Mouse (Mus musculus) MN1 (cell line): ENCODE measurements around the gene Bcl2.

ENCODE experiments used
- DNase-seq: peaks from one replicate; pipeline ENCODE4 v3.0.0-alpha.2; 2016; ENCODE audit warnings: low spot score

Gene Bcl2

DNA sequence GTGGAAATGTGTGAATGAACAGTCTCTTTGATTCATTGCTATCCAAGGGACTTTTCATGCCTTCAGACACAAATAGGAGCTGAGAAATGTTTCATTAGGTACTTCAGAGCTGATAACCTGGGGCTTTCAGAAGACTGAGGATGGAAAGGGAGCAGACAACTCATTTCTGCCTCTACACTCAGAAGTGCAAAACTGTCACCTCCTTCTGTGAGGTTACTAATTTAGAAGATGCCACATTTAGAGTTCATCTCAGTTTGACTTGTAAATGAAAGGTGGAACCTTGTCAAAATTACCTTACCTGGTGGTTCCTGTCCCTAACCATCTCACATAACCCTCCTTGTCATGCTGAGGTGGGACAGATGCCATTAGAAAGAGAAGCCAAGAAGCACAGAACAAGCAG lies 128.7 kb downstream of the Bcl2 start:
- DNase-seq: no peak

DNA sequence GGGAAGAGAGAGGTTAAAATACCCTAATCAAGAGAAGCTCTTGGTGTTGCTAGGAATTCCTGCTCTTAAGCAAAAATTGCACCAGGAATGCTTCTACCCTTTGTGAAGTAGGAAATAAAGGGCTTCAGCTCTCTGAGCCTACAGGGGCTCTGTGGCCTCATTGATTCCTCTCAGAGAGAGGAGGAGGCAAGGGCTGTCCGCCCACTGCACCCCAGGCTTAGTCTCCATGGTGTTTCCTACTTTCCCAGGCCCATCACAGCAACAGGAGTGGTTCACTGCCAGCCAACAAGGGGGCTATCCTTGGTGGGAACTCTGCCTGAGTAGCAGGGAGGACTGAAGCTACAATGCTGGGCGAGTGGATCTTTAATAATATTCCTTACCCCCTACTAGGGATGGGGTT lies 129.2 kb downstream of the Bcl2 start:
- DNase-seq: no peak

DNA sequence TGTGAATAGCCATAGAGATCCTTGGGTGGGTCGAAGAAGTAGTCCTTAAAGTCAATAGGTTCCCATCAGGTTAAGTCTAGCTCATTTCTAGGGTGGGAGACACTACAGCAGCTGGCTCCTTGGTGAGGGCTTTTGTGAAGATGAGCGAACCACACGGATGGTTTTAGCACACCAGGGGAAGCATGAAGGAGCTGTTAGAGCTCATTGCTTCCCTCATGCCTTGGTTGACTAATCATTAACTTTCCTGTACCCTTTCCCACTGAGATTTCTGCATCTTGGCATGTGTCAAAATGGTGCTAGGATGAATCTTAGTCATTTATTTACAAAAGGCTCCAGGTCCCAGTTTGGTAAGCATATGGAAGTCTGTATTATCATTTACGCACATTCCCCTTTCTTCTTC lies 129.8 kb downstream of the Bcl2 start:
- DNase-seq: no peak

DNA sequence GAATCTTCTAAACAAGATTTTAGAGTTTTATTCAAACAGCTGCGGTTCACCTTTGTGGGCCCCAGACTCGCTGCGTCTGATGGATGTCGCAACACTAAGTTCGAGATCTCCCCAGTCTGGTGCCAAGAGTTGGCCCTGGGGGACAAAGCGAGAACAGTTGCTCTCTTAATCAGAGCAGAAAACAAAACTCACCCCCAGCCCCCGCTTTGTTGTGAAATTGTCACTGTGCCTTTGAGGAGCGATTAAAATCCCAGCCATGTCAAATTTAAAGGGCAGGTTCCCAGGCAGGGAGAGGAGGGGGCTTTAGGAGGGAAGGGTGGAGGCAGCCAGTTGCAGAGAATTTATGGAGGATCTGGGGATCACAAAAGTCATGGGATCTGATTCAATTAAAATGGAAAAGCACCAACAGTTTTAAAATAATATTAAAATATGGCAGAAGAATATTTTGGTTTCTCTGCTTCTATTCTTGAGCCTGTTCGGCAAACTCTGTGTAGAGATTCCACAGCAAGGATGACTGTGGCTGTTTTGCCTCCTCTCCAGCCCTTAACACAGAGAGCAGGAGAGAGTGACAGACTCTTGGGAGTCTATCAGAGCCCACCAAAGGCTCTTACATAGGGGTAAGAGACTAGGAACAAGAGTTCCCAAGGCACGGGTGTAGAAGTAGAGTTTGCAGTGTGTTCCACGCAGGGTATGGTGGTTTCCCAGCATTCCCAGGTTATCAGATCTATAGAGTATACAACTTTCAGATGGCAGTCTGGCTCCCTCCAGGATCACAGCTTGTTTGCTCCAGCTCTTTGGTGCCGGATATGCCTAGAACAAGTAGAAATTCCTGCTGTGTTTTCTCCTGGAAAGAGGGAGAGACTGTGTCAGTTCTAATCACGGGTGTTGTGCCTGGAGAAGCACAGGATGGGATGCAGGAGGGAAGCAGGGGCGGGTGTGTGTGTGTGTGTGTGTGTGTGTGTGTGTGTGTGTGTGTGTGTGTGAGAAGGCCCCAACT lies 130.5 kb downstream of the Bcl2 start:
- no peak for DNase-seq

DNA sequence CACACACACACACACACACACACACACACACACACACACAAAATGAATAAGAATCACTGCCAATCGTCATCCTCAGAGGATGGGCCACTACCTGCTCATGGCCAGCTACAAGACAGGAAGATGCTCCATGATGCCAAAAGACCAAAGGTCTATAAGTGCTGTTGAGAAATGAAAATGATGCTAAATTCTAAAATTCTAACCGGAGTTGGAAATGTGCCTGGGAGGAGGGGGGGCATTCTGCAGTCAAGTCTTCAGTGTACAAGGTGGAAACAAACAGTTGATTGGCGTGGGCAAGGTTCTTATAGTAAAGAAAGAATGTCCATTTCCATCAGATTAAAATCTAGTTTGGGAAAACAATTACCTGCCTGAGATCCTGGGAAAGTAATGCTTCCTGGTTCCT lies 131.3 kb downstream of the Bcl2 start:
- DNase-seq: no peak

DNA sequence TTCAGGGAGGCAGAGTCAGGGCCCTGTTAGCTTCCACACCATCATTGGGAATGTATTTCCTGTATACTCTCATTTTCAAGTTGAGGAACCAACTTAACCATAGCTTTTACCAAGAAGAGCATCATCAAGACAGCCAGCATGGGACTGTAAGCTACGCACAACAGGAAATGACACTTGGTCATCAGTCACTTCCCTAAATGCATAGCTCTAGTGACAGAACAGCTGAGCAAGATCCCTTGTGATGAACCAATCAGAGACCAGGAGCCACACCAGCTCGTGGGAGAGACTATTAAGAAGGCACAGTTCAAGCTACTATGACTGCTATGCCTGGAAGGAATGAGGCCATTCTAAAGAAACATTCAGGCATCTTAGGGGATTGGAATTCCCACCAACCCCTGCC lies 132.3 kb downstream of the Bcl2 start:
- DNase-seq: no peak

DNA sequence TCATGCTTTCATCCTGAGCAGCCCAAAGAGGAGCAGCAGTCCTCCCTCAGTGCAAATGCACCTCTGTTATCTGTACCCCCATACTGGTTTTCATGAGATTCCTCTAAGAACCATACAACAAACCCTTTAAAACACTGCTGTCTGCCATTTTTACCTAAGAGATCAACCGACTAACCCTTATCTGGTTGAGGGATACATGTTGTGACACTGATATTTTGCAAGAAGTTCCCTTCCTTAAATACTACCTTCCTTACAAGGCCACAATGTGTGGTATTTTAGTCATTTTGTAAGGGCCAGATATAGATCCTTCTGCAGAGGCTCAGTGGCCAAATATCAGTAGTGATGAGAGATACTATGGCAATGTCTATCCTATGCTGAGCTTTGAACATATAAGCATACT lies 134.3 kb downstream of the Bcl2 start:
- DNase-seq: no peak

DNA sequence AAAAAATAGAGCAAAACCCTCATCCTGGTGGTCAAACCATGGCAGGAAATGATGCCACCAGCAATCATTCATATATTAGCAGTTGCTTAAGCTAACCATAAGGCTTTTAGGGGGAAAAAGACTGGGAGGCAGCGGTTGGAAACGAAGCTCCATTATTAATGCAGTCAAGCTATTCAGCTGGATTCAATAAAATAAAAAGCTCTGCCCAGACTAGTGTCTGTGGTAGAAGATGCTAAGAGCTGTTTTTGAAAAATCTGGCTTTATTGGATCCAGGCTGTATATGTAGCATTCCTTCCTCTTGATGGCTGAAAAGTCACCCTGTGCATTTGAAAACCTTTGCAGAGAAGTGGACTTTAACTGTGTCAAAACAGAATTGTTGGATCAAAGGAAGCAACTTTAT lies 141.6 kb downstream of the Bcl2 start:
- DNase-seq: no peak

DNA sequence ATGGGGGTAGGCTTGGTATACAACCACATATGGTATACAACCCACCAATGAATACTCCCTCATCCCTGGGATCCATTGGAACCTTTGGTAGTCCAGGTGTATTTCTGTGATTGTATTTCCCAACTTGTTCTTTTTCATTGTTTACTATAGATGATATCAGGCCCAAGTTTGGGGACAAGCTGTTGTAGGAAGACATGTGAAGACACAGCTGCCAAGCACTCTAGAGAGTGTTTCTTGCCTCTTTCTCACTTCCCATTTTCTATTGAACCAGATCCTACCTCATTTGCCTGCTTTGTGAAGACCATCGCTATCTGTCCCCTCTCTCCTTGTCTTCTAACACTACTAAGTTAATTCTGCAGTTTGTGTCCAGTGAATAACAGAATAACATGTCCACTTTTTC lies 143.2 kb downstream of the Bcl2 start:
- DNase-seq: no peak

DNA sequence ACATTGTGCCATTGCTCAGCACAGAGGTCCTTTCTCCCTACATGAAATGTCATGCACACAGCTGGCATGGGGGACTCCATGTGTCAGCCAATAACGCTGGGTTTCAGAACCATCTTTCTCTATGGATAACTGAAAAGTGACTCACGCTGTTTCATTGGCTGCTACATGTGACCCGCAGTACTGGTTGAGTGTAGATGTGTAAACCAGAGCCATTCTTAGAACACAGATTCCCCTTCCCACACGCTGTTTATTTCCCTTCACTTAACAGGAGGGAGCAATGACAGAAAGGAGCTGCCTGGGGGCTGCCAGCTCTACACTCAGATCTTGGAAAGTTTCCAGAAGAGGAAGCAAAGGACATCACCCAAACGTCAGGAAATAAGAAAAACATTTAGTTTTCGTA lies 143.7 kb downstream of the Bcl2 start:
- DNase-seq: no peak

DNA sequence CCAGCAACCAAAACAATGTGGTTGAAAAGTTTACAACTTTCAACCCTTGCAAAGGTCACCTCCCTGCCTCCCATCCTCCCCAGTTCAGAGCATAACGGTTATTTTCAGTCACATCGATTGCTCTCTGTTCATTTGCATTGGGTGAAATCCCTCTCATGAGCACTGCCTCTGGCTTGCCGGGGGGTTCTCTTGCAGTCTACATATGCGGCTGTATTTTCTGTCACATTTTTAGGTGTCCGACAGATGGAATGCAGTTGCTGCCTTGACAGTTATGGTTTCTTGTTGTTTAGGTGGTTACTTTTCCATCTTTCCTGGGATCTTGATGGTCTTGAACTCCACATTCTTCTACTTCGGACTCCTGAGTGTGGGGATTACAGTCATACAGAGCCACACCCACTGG lies 144.4 kb downstream of the Bcl2 start:
- no peak for DNase-seq

DNA sequence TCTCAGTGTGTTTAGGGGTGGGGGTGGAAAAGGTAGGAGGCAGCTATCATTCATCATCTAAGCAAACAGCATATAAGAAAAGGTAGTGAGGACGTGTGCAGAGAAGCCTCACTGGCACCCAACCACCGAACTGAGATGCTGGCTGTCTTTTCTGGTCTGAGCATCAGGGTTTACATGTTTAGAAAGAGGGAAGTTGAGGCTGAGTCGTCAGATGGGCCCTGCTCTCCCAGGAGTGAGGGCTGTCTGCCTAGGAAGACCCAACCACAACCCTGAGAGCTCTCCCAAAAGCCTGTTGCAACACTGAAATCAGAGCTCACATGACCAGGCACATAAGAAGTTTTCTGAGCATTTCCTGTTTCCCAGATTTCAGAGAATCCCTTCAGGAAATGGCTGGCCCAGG lies 145.2 kb downstream of the Bcl2 start:
- DNase-seq: no peak

DNA sequence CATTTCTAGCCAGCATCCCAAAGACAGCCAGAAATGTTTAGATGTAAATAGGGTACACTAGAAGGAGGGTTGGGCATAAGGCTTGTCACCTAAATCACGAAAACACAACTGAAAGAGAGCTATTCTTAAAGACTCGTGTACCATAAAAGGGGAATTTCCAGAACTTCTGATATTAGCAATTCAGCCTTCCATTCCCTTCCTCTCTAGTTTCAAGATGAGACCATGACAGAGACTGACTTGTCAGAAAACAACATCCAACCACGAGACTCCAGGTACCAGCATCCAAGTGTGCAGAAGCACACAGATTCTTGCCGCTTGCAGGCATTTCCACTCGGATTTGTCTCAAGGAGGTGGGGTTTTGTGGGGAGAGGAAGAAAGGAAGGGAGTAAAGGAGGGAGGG lies 146.6 kb downstream of the Bcl2 start:
- no peak for DNase-seq

DNA sequence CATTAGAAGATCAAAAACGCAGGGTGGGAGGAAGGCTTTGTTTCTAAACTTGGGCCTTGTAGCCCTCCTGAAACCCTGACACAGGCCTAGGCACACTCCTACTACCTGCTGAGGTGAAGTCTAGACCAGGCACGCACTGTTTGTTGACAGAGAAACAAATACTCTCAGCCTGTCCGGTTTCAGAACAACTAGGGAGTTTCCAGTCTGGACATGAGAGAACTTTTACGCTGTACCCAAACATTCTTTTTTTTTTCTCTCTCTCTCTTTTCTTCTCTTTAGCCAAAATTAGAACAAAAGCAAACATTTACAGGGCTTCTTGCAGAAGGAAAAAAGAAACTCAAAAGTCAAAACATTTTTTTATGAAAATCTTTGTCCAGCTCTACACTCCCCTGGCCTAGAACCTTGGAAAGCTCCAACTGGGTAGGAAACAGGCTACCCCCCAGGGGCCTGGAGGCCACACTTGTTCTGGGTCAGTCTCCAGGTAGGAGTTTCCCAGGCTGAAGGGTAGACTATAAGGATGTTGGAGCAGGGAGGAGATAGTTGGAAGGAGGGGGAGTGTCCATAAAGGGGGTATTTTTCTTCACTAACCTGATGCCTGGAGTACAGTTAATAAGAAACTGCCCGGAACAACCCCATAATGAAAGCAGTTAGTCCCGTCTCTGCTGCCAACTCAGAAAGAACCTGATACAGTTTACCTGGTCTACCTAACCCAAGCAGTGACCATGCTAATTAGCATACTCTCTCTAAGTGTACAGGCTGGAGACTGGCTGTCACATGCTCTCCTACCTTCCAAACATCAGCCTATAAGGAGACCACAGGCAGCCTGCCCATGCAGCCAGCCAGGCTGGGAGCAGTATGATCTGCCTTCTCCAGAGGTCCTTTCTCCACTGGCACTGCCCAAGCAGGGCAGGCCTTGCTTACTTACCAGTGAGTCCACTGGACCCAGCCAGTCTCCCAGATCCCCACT lies 147.7 kb downstream of the Bcl2 start:
- no peak for DNase-seq

DNA sequence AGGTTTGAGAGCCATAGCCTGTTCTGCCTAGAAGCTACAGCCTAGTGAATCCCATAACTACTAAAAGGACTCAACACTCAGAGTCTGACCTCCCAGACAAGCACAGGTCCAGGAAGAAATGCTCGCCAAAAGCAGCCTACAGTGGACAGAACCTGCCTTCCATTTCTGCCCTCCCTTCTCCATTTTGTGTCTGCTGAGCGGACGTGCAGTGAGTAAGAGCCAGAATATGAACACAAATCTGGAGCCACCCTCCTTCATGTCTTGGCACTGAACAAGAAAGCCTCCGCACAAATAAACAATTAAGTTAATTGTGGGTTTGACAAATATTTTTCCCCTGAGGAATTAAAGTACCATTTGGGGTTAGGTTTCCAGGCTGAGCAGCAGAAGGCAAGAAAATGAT lies 148.8 kb downstream of the Bcl2 start:
- DNase-seq: no peak

DNA sequence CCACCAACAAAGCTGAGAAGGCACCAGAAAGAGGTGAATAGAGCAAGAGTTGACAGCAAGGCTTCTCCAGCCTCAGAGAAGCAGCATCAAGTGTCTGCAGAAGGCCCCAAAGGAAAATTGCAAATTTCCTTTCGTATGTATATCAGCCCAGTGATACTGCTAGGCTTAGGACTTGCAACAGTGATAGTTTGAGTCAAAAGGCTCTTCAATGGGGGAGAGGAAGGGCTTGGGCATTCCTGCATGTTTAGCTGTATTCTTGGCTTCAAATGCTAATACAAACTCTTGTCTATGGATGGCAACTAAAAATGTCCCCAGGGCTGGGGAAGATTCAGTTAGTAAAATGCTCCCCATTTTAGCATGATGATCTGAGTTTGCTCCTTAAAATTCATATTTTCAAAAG lies 149.6 kb downstream of the Bcl2 start:
- no peak for DNase-seq

DNA sequence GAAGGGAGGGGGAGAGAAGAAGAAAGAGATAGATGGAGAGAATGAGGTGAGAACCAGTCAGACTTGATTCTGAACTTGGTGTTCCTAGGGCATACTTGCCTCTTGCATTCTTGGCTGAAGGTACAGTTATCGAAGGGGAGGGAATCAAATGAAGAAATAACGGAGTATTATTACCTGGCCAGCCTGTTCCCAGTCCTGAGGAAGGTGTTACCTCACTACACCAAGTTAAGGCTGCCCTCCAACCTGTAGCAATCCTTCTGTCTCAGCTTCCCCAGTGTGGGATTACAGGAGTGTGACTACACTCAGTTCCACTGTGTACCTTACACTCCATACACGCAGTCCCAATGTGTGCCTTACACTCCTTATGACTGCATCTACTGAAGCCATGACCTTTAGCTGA lies 151.3 kb downstream of the Bcl2 start:
- no peak for DNase-seq

DNA sequence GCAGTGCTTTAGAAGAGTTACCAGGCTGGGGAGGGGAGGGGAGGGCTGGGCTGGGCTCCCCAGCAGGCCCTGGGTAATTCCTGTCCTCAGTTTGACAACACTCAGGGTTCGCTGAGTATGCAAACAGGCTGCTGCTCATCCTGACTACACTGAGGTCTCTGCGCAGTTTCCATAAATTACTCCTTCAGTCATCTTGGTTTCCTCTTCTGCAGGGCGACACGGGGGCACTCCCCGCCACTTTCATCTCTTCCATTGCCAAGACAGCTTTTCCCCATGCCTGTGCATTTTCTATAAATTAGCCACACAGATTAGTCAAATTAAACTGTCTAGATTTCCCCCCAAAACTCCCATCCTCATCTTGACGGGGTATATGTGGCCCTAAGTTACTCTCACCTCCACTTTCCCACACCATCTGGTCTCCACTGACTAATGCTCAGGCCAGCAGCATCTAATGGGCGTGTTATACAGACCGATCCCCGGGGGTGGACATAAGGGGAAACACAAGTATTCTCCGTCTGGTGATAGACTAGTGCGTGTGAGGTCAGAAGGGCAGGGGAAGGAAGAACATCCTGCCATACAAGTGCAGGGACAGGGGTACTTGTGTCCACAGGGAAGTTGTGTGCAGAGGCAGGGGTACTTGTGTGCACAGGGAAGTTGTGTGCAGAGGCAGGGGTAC lies 152.9 kb downstream of the Bcl2 start:
- DNase-seq: no peak

DNA sequence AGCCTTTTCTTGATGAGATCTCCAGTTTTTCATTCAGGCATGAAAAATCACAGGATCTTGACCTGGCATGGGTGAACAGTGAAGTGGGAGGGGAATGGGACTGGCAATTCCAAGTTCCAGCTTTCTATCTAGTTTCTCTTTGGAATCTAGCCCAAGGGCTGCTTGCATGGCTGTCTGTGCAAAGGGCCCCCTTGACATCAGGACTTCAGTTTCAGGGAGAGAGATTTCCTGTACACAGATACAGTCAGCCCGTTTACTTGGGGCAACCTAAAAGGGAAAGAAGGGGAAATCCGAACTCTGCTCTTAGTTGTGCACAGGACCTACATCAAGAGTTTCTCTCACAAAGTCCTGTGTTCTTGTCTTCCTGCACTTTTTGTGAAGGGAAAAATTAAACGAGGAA lies 154.0 kb downstream of the Bcl2 start:
- no peak for DNase-seq

DNA sequence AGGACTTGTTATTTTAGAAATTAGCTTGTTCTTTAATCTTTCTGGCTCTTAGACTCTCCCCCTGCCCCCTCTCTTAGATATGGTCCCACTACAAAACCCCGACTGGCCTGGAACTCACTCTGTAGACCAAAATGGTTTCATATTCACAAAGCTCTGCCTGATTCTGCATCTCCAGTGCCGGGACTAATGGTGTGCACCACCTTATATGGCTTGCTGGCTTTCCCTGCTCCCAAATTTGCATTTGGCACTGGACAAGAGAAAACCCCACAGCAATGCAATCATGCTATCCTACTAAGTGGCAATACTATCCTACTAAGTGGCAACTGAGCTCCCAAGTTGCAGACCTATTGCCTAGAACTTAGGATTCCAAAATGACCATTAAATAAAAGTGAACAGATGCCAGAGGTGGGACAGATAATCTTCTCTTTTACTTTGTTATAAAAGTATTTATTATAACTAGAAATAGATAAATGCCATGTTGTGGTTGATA lies 154.9 kb downstream of the Bcl2 start:
- DNase-seq: no peak

DNA sequence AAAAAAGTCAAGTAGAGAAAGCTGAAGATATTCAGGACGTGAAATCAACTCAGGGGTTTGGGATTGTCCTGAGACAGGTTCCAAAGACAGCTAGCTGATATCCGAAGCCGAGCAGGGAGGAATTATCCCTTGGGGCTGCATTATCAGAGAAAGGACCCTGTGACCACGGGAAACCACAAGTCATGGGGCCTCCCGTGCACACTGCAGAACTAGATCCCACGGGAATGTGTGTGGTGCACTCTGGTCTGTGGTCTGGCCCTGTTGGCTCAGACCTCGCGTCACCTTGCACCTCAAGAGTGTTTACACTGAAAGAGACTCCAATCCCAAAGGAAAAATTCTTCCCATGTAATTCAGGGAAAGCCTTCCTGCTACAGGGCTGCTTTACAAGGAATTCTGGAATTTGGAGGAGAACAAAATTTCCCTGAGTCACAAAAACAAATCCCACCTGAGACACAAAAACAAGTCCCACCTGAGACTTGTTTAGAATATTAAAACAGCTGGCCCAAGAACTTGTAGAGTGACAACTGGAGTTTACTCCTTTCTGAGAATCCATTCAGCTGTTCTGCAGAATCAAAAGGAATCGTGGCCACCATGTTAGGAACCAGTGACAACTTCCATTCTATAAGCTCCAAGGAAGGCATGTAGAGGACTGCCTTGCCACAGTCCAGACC lies 158.4 kb downstream of the Bcl2 start:
- no peak for DNase-seq
